8 mouse cellular contexts compared by ENCODE assay signal in the genomic region with DNA sequence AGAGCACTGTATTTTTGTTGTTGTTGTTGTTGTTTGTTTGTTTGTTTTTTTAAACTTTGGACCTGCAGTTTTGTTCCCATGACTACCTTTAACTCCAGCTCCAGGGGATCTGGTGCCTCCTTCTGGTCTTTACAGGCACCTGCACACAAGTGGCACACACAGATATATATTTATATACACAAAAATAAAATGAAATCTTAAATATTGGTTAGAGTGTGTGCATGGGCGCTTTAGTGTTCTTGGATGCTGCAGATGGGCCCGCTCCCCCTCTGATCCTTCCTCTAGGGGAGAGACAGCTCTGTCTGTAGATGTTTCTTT. TPM values are rescaled to one million over a fixed set of nuclear protein-coding genes. Genes with fewer than 3 reads are reported as not detected.
DNase-seq lines count a peak whose midpoint lies in the region; ATAC-seq and TF ChIP-seq lines count a peak whose summit lies in the region.

No protein-coding gene starts in this region.

- WGBS in forebrain, embryonic 12.5 days: 98% methylated on average over 2 of the region's 2 CpGs
- 95% methylated on average over 2 of the region's 2 CpGs for WGBS in forebrain, embryonic 11.5 days
- WGBS in intestine, postnatal 0 days: 92% methylated on average over 2 of the region's 2 CpGs

- no peak overlapping the region for H3K4me2 ChIP-seq in forebrain, embryonic 12.5 days
- no peak overlapping the region for H3K4me2 ChIP-seq in forebrain, embryonic 11.5 days (ENCODE audit: low read depth, low read length, severe bottlenecking)
- H3K4me2 ChIP-seq in intestine, postnatal 0 days (replicated peaks; ENCODE audit: low read depth): no peak overlapping the region

- H3K27ac ChIP-seq in forebrain, embryonic 12.5 days: peak overlapping the region; percentile 56; the same call in 1 of the 2 replicates
- no peak overlapping the region for H3K27ac ChIP-seq in forebrain, embryonic 11.5 days (ENCODE audit: low read depth, low read length)
- H3K27ac ChIP-seq in layer of hippocampus, adult 2 months: peak overlapping the region; percentile 29
- H3K27ac ChIP-seq in MEL (ENCODE audit: control insufficient read depth, low read depth, low read length): no peak overlapping the region
- H3K27ac ChIP-seq in intestine, postnatal 0 days (ENCODE audit: low read depth, low read length): no peak overlapping the region

- peaks cover 10% of the 10 kb centered on the region for H3K36me3 ChIP-seq in forebrain, embryonic 12.5 days (replicated peaks)
- H3K36me3 ChIP-seq in forebrain, embryonic 11.5 days (ENCODE audit: control insufficient read depth, insufficient read depth, low read length): peaks cover 3% of the 10 kb centered on the region; the same call in 1 of the 2 replicates
- peaks cover 22 to 40% of the 10 kb centered on the region in 2 experiments for H3K36me3 ChIP-seq in MEL (ENCODE audit: control insufficient read depth in 1 of 2, insufficient read depth in 2 of 2, low read length in 2 of 2)
- peaks cover 9% of the 10 kb centered on the region for H3K36me3 ChIP-seq in intestine, postnatal 0 days (ENCODE audit: control insufficient read depth, insufficient read depth)

- H3K4me3 ChIP-seq in forebrain, embryonic 12.5 days (replicated peaks): no peak overlapping the region
- H3K4me3 ChIP-seq in forebrain, embryonic 11.5 days (ENCODE audit: low read depth, low read length): no peak overlapping the region
- H3K4me3 ChIP-seq in layer of hippocampus, adult 2 months: no peak overlapping the region
- H3K4me3 ChIP-seq in MEL (ENCODE audit: control insufficient read depth in 1 of 2, insufficient read depth in 1 of 2, low read depth in 2 of 2, low read length in 2 of 2): no peak overlapping the region
- H3K4me3 ChIP-seq in intestine, postnatal 0 days (ENCODE audit: low read depth, low read length): no peak overlapping the region

- DNase-seq in forebrain, embryonic 11.5 days (ENCODE audit: low spot score): no peak
- DNase-seq in layer of hippocampus, adult 2 months (ENCODE audit: low spot score in 2 of 2): no peak
- no peak for DNase-seq in layer of hippocampus, adult 9-11 months
- peak; percentile 47 for DNase-seq in MEL (ENCODE audit: low read depth, low spot score)
- DNase-seq in urinary bladder, postnatal 4 days (ENCODE audit: low spot score in 2 of 2): no peak
- no peak for DNase-seq in urinary bladder, postnatal 10 days (ENCODE audit: low spot score)

- TF ChIP-seq CTCF in layer of hippocampus, adult 2 months (conservative IDR thresholded peaks at IDR 0.05): peak; percentile 55
- peak; percentile 12 to 49 (median 34); a peak in 3 of 6 replicates for TF ChIP-seq CTCF in MEL (IDR thresholded peaks at IDR 0.05 in 2 of 3, conservative IDR thresholded peaks at IDR 0.05 in 1 of 3; ENCODE audit: control insufficient read depth in 1 of 3, insufficient read depth in 1 of 3, low read depth in 2 of 3, low read length in 3 of 3, poor library complexity in 1 of 3, severe bottlenecking in 1 of 3)
- TF ChIP-seq CTCF in intestine, postnatal 0 days (IDR thresholded peaks at IDR 0.05; ENCODE audit: low read depth): peak; percentile 46

- TF ChIP-seq EP300 in MEL (IDR thresholded peaks at IDR 0.05; ENCODE audit: low read depth in 1 of 2, low read length in 2 of 2): no peak

- peaks cover 81% of the 10 kb centered on the region for H3K79me2 ChIP-seq in MEL (ENCODE audit: control insufficient read depth, insufficient read depth, low read length, poor library complexity)

- H3K9me3 ChIP-seq in forebrain, embryonic 12.5 days: no peaks in the 10 kb centered on the region
- H3K9me3 ChIP-seq in forebrain, embryonic 11.5 days (ENCODE audit: control insufficient read depth, low read length): no peaks in the 10 kb centered on the region
- H3K9me3 ChIP-seq in MEL (replicated peaks; ENCODE audit: insufficient read depth, low read length): no peaks in the 10 kb centered on the region
- no peaks in the 10 kb centered on the region for H3K9me3 ChIP-seq in intestine, postnatal 0 days (ENCODE audit: control insufficient read depth)

- no peaks in the 10 kb centered on the region for H3K27me3 ChIP-seq in forebrain, embryonic 12.5 days
- H3K27me3 ChIP-seq in forebrain, embryonic 11.5 days (ENCODE audit: control insufficient read depth, insufficient read depth, low read length): no peaks in the 10 kb centered on the region
- H3K27me3 ChIP-seq in MEL (ENCODE audit: control insufficient read depth in 1 of 2, insufficient read depth in 2 of 2, low read length in 2 of 2): no peaks in the 10 kb centered on the region
- H3K27me3 ChIP-seq in intestine, postnatal 0 days (replicated peaks; ENCODE audit: control insufficient read depth, insufficient read depth, low read length): no peaks in the 10 kb centered on the region

- peaks cover 14% of the 10 kb centered on the region; the same call in 1 of the 2 replicates for H3K4me1 ChIP-seq in forebrain, embryonic 12.5 days
- 0 out of 2 replicates have a peak, but pooled peaks cover under 1% of the 10 kb centered on the region for H3K4me1 ChIP-seq in forebrain, embryonic 11.5 days (replicated peaks; ENCODE audit: control insufficient read depth, insufficient read depth, low read length)
- H3K4me1 ChIP-seq in MEL (ENCODE audit: control insufficient read depth in 1 of 2, insufficient read depth in 2 of 2, low read length in 2 of 2): peaks cover 12 to 37% of the 10 kb centered on the region in 2 experiments
- peaks cover 4% of the 10 kb centered on the region for H3K4me1 ChIP-seq in intestine, postnatal 0 days (replicated peaks; ENCODE audit: control insufficient read depth, insufficient read depth, low read length)

- ATAC-seq in forebrain, embryonic 12.5 days (ENCODE audit: low FRiP score): no peak
- ATAC-seq in forebrain, embryonic 11.5 days (replicated peaks; ENCODE audit: low FRiP score): no peak
- ATAC-seq in intestine, postnatal 0 days: no peak

- no peak for TF ChIP-seq POLR2A in MEL (IDR thresholded peaks at IDR 0.05; ENCODE audit: control insufficient read depth in 1 of 2, insufficient read depth in 1 of 2, low read depth in 1 of 2, low read length in 2 of 2, poor library complexity in 1 of 2)

- no peak for TF ChIP-seq RAD21 in MEL (IDR thresholded peaks at IDR 0.05; ENCODE audit: low read depth, low read length)

- H3K9ac ChIP-seq in forebrain, embryonic 12.5 days: no peak overlapping the region
- no peak overlapping the region for H3K9ac ChIP-seq in forebrain, embryonic 11.5 days (ENCODE audit: low read length)
- H3K9ac ChIP-seq in MEL (ENCODE audit: control insufficient read depth, low read depth, low read length, poor library complexity, severe bottlenecking): no peak overlapping the region
- H3K9ac ChIP-seq in intestine, postnatal 0 days (ENCODE audit: low read depth, low read length): no peak overlapping the region

TF ChIP-seq in MEL, 35 proteins besides CTCF, POLR2A, EP300 and RAD21:
- TF ChIP-seq GABPA (IDR thresholded peaks at IDR 0.05; ENCODE audit: low read depth, low read length) (no peak), SMC3 (IDR thresholded peaks at IDR 0.05; ENCODE audit: low read depth, low read length) (0 out of 2 replicates have a peak, but pooled peaks have one; percentile 10)

RNA-seq across cellular contexts. Expression of a gene that starts 9.4 kb away (rescaled TPM):
- polyA plus RNA-seq in forebrain, embryonic 12.5 days (2016; fragmentation: Nextera tagmentation; extraction: Ambion mirVana): 206 and 214 TPM in 2 replicates
- polyA plus RNA-seq in forebrain, embryonic 11.5 days (2014; fragmentation: Nextera tagmentation; extraction: Ambion mirVana): 198 and 207 TPM in 2 replicates
- 100 to 1,000 TPM; 513 to 524 TPM for total RNA-seq in layer of hippocampus, adult 2 months (2021)
- 381 and 395 TPM in 2 replicates for total RNA-seq in MEL (2012; rRNA removed)
- 100 to 1,000 TPM; 257 to 389 TPM for polyA plus RNA-seq in MEL (2012; ENCODE audit: insufficient read depth in 1 of 2, insufficient read length in 2 of 2, low read depth in 1 of 2, low replicate concordance in 2 of 2, missing spikeins in 1 of 2)
- polyA plus RNA-seq in intestine, postnatal 0 days (2015; fragmentation: Nextera tagmentation; extraction: Ambion mirVana): 175 and 180 TPM in 2 replicates

RNA-seq across cellular contexts. Expression of a gene that starts 26.1 kb away (rescaled TPM):
- polyA plus RNA-seq in forebrain, embryonic 12.5 days (2016; fragmentation: Nextera tagmentation; extraction: Ambion mirVana): 147 and 148 TPM in 2 replicates
- 162 and 169 TPM in 2 replicates for polyA plus RNA-seq in forebrain, embryonic 11.5 days (2014; fragmentation: Nextera tagmentation; extraction: Ambion mirVana)
- total RNA-seq in layer of hippocampus, adult 2 months (2021): 10 to 100 TPM; 61.3 to 65.5 TPM
- total RNA-seq in MEL (2012; rRNA removed): 75.4 and 85.9 TPM in 2 replicates
- 10 to 100 TPM in 1 of 2 experiments, not detected in 1; 75.7 TPM for polyA plus RNA-seq in MEL (2012; ENCODE audit: insufficient read depth in 1 of 2, insufficient read length in 2 of 2, low read depth in 1 of 2, low replicate concordance in 2 of 2, missing spikeins in 1 of 2)
- 89.2 and 92.0 TPM in 2 replicates for polyA plus RNA-seq in intestine, postnatal 0 days (2015; fragmentation: Nextera tagmentation; extraction: Ambion mirVana)

Comparison
In these comparisons a context has a peak if more than half of its experiments do, and no peak if none do; other contexts are left out.
1. H3K27ac ChIP-seq: peak in forebrain, embryonic 12.5 days (single experiment) and layer of hippocampus, adult 2 months (single experiment); none in forebrain, embryonic 11.5 days (single experiment), MEL (single experiment) and intestine, postnatal 0 days (single experiment).
2. Peak in every context shown above with its lines, with median percentiles within 50 percentile points of each other: CTCF ChIP-seq.